Mouse (Mus musculus) erythroblast, embryonic 14.5 days (primary cell): ENCODE measurements at regions not wholly inside any gene's neighbourhood (a gene's known extent, or its start where the extent isn't known, plus 50 kb on each side); places are given as distances from the start of the nearest gene placed in this dataset.

Source experiments
- GATA1 ChIP-seq: IDR thresholded peaks from 2 replicates; pipeline ENCODE4 v1.6.1; 2012; ENCODE audit warnings: low read length, inconsistent platforms, mixed read lengths
- TAL1 ChIP-seq: IDR thresholded peaks from 3 replicates; pipeline ENCODE4 v1.6.1; 2012; ENCODE audit warnings: low read length, inconsistent platforms, mixed read lengths

GRCm38 (mm10) chr4:99392986-99393385 is 97.3 kb downstream of the Gm12689 start:
- no peak for TF ChIP-seq GATA1
- TF ChIP-seq TAL1 = no peak
